Mouse (Mus musculus) spleen, postnatal 4 days (tissue): Measurements from ENCODE around the gene Uqcrq.

Source experiments
- DNase-seq, 2 experiments: peaks; one replicate each; pipeline ENCODE4 v3.0.0; 2022; ENCODE audit warnings: low spot score in 2 of 2

Gene Uqcrq

DNA sequence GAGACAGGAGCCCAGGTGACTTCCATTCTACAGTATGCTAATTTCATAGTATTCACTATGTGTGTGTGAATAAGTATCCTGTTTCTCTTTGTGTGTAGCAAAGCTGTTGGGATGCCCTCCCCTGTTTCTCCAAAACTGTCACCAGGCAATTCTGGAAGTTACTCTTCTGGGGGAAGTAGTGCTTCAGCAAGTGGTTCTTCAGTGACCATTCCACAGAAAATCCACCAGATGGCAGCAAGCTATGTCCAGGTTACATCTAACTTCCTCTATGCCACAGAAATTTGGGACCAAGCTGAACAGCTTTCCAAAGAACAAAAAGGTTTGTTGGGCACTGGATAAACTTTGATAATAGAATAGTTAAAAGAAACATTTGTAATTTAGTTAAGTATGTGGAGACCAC is 18.9 kb downstream of the Uqcrq start:
- DNase-seq: no peak

DNA sequence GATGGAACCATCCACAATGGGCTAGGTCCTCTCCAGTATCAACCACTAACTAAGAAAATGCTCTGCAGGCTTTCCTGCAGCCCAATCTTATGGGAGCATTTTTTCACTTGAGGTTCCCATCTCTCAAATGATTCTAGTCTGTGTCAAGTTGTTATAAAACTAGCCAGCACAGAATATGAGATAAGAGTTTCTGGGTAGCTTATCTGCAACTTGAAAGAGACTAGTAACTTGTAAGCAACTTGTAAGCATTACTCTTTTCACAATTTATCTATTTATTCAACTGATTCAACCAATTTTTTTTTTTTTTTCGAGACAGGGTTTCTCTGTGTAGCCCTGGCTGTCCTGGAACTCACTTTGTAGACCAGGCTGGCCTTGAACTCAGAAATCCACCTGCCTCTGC is 27.0 kb downstream of the Uqcrq start:
- DNase-seq: no peak

DNA sequence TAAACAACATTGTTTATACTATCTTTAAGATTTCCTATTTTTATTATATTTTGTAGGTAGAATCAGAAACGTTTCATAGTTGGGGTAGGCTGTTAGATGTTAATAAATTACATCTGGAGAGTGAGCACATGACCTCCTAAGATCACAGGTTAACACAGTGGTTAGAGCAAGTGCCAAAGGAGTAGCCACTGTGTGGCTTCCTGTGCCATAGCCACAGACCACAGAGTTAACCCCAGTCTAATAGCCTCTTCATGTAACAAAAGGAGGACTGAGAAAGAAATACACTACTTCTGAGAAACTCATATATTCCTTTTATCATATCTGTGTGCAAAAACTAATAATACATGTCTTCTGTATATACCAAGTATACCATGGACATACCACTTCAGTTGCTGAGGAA is 36.8 kb downstream of the Uqcrq start:
- no peak for DNase-seq

DNA sequence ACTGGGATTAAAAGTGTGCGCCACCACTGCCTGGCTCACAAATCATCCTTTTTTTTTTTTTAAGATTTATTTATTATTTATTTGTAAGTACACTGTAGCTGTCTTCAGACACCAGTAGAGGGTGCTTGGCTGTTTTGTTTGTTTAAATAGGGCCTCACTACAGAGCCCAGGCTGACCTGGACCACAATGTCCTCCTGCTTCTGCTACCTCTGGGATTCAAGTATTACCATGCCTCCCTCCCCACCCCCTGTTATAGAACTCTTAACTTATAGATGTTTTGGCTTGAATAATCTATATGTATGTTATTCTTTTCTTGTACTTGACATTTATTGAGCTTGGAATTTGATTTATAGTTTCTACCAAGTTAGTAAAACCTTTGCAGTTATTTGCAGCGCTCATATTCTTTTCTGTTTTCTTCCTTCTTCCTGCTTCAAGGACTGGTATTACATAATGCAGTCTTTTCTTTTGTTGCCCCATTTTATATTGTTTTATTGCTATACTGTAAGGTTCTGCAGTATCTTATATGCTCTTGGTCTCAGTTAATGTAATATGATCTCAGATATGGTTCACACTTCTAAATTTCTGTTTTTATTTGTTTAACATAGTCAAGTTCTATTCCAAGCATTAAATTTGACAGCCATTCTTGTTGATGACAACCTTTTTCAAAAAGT is 46.7 kb downstream of the Uqcrq start:
- no peak for DNase-seq

DNA sequence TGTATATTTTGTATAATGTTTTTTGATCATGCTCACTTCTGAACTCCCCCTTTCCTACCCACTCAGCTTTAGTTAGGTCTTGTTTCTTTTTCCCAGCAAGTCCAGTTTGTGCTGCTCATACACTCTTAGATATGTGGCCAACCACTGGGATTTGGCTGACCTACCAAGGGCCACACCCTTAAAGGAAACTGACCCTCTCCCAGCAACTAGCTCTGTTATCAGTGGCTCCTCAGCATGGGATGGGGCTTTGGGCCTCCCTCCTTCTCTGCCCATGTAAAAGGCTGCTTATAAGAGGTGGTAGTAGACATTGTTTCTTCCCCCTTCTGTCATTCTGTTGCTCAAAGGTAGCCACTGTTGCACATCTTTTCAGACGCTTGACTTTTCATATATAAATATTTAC is 51.7 kb downstream of the Uqcrq start:
- DNase-seq: no peak
